ENCODE assay signal across 10 mouse cellular contexts in genomic region chr13:108426322-108426721, GRCm38 (mm10).
"Had no signal": no experiment of that assay in that cellular context is flagged by ENCODE, and none has a peak within 500 bp of the region (broad histone marks: within the 10 kb centered on the region; RNA-seq: fewer than 3 reads in every experiment).

No protein-coding gene starts in this region.

- DNase-seq: kidney, adult 8-10 months; kidney, postnatal 25 days; left cerebral cortex, postnatal 4 days; lung, adult 18-20 months; lung, postnatal 36 days; right cerebral cortex, adult 18-20 months; right cerebral cortex, postnatal 25 days had no signal

- ATAC-seq: intestine, postnatal 0 days; lung, postnatal 0 days; midbrain, embryonic 15.5 days had no signal
